Comparison of ENCODE assay signal across 20 mouse cellular contexts in the genomic region with DNA sequence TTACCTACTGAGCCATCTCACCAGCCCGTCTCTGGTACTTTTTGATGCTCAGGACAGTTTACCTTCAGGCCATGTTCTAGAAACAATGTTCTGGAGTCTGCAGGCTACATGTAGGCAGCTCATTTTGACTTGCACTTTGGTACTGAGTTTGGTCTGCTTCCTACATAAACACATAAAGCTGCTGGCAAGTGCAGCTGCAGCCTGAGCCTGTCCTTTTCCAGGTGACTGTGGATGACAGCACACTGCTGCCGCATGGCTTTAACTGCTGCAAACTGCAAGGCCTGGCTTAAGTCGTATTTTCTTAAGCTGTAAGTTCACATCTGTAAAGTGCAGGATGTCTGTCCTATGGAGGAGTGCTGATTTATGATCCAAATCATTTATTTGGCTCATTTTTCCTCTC. TPM values are rescaled to one million over a fixed set of nuclear protein-coding genes. Genes with fewer than 3 reads are reported as not detected.
DNase-seq lines count a peak whose midpoint lies in the region; ATAC-seq and TF ChIP-seq lines count a peak whose summit lies in the region.
"Had no signal": no experiment of that assay in that cellular context is flagged by ENCODE, and none has a peak within 500 bp of the region (broad histone marks: within the 10 kb centered on the region; RNA-seq: fewer than 3 reads in every experiment).

No protein-coding gene starts in this region.

- no peak for ATAC-seq in kidney, postnatal 0 days (replicated peaks; ENCODE audit: low FRiP score, low read depth)
- ATAC-seq in stomach, embryonic 15.5 days (ENCODE audit: insufficient read depth, low FRiP score, low read depth) = no peak
- ATAC-seq: forebrain, embryonic 16.5 days had no signal

- H3K27me3 ChIP-seq in kidney, postnatal 0 days (ENCODE audit: insufficient read depth, low read length) = no peaks in the 10 kb centered on the region
- no peaks in the 10 kb centered on the region for H3K27me3 ChIP-seq in stomach, embryonic 15.5 days (replicated peaks)
- H3K27me3 ChIP-seq in hindbrain, embryonic 10.5 days (ENCODE audit: insufficient read depth, poor library complexity, severe bottlenecking) = no peaks in the 10 kb centered on the region
- H3K27me3 ChIP-seq: embryonic facial prominence, embryonic 12.5 days; forebrain, embryonic 12.5 days; heart, embryonic 15.5 days had no signal

- DNase-seq in kidney, adult 18-20 months = peak; percentile 20
- no peak for DNase-seq in kidney, postnatal 25 days
- peak; percentile 51 for DNase-seq in kidney, postnatal 0 days (ENCODE audit: low spot score)
- no peak for DNase-seq in kidney, postnatal 14 days
- peak; percentile 52 for DNase-seq in fat pad, adult 2 months (ENCODE audit: extremely low read depth, low read depth, low spot score)
- no peak for DNase-seq in hindbrain, embryonic 10.5 days (ENCODE audit: low spot score)
- no peak for DNase-seq in right cerebral cortex, postnatal 10 days (ENCODE audit: low spot score in 2 of 2)
- DNase-seq: adrenal gland, postnatal 10 days; cerebellum, adult 11 months; cerebellum, adult 8-10 months; cerebellum, postnatal 25 days; gastrocnemius, postnatal 10 days; heart, adult 2 months; heart, postnatal 14 days had no signal

- H3K4me3 ChIP-seq in kidney, postnatal 0 days (replicated peaks; ENCODE audit: low read depth, low read length) = no peak overlapping the region
- H3K4me3 ChIP-seq in stomach, embryonic 15.5 days (replicated peaks) = no peak overlapping the region
- H3K4me3 ChIP-seq in hindbrain, embryonic 10.5 days = no peak overlapping the region
- H3K4me3 ChIP-seq: embryonic facial prominence, embryonic 12.5 days; forebrain, embryonic 12.5 days; heart, adult 2 months; heart, embryonic 15.5 days had no signal

- no peaks in the 10 kb centered on the region for H3K36me3 ChIP-seq in kidney, postnatal 0 days (ENCODE audit: insufficient read depth, low read length)
- H3K36me3 ChIP-seq in stomach, embryonic 15.5 days = no peaks in the 10 kb centered on the region
- H3K36me3 ChIP-seq in hindbrain, embryonic 10.5 days = no peaks in the 10 kb centered on the region
- H3K36me3 ChIP-seq: embryonic facial prominence, embryonic 12.5 days; forebrain, embryonic 12.5 days; heart, embryonic 15.5 days had no signal

- TF ChIP-seq CTCF in kidney, postnatal 0 days (IDR thresholded peaks at IDR 0.05; ENCODE audit: low read depth) = no peak

- 0 out of 2 replicates have a peak overlapping the region, but pooled peaks have one; percentile 25 for H3K27ac ChIP-seq in kidney, postnatal 0 days
- 0 out of 2 replicates have a peak overlapping the region, but pooled peaks have one; percentile 7 for H3K27ac ChIP-seq in stomach, embryonic 15.5 days
- H3K27ac ChIP-seq in hindbrain, embryonic 10.5 days = no peak overlapping the region
- H3K27ac ChIP-seq: embryonic facial prominence, embryonic 12.5 days; forebrain, embryonic 12.5 days; heart, adult 2 months; heart, embryonic 15.5 days had no signal

- 29% methylated on average over 3 of the region's 3 CpGs for WGBS in kidney, postnatal 0 days
- WGBS in stomach, embryonic 15.5 days = 58% methylated on average over 3 of the region's 3 CpGs
- WGBS in hindbrain, embryonic 10.5 days = 81% methylated on average over 3 of the region's 3 CpGs

- no peak overlapping the region for H3K9ac ChIP-seq in kidney, postnatal 0 days (ENCODE audit: low read depth, low read length)
- no peak overlapping the region for H3K9ac ChIP-seq in stomach, embryonic 15.5 days
- H3K9ac ChIP-seq: embryonic facial prominence, embryonic 12.5 days; forebrain, embryonic 12.5 days; heart, embryonic 15.5 days had no signal

- no peaks in the 10 kb centered on the region for H3K9me3 ChIP-seq in kidney, postnatal 0 days (replicated peaks; ENCODE audit: low read length)
- no peaks in the 10 kb centered on the region for H3K9me3 ChIP-seq in stomach, embryonic 15.5 days
- H3K9me3 ChIP-seq in hindbrain, embryonic 10.5 days = no peaks in the 10 kb centered on the region
- H3K9me3 ChIP-seq: embryonic facial prominence, embryonic 12.5 days; forebrain, embryonic 12.5 days; heart, embryonic 15.5 days had no signal

- H3K4me2 ChIP-seq in kidney, postnatal 0 days (ENCODE audit: low read length) = no peak overlapping the region
- H3K4me2 ChIP-seq in stomach, embryonic 15.5 days = no peak overlapping the region
- H3K4me2 ChIP-seq: embryonic facial prominence, embryonic 12.5 days; forebrain, embryonic 12.5 days; heart, embryonic 11.5 days; heart, embryonic 15.5 days had no signal

- 0 out of 2 replicates have a peak, but pooled peaks cover 12% of the 10 kb centered on the region for H3K4me1 ChIP-seq in kidney, postnatal 0 days (replicated peaks; ENCODE audit: insufficient read depth, low read length)
- H3K4me1 ChIP-seq in stomach, embryonic 15.5 days = 0 out of 2 replicates have a peak, but pooled peaks cover 3% of the 10 kb centered on the region
- peaks cover 4% of the 10 kb centered on the region; the same call in 1 of the 2 replicates for H3K4me1 ChIP-seq in hindbrain, embryonic 10.5 days (replicated peaks)

RNA-seq across cellular contexts. Expression of gene Abl1, which starts 44.3 kb away (rescaled TPM):
- 24.1 and 26.5 TPM in 2 replicates for polyA plus RNA-seq in kidney, postnatal 0 days (2015; fragmentation: Nextera tagmentation; extraction: Ambion mirVana)
- 30.2 and 34.5 TPM in 2 replicates for polyA plus RNA-seq in stomach, embryonic 15.5 days (2015; fragmentation: Nextera tagmentation; extraction: Ambion mirVana)
- 43.9 and 47.5 TPM in 2 replicates for polyA plus RNA-seq in hindbrain, embryonic 10.5 days (2016; fragmentation: Nextera tagmentation; extraction: Ambion mirVana)

Comparison
In these comparisons a context has a peak if more than half of its experiments do, and no peak if none do; other contexts are left out.
1. DNase-seq: peak in kidney, adult 18-20 months (single experiment), kidney, postnatal 0 days (single experiment) and fat pad, adult 2 months (single experiment); none in kidney, postnatal 25 days (0 of 2), kidney, postnatal 14 days (single experiment), hindbrain, embryonic 10.5 days (single experiment) and right cerebral cortex, postnatal 10 days (0 of 2).